Mouse (Mus musculus) midbrain, embryonic 14.5 days (tissue): ENCODE measurements around the gene Nup37. TPM values are rescaled to one million over a fixed set of nuclear protein-coding genes. Genes with fewer than 3 reads are reported as not detected.

Experiments
- ATAC-seq: fragments of 200-750 bp; cut with Nextera tagmentation; 2 replicates; pipeline ENCODE4 v1.8.0; 2017; ENCODE audit warnings: moderate number of reproducible peaks, moderate library complexity; ENCODE audit not compliant: low FRiP score, low TSS enrichment
- DNase-seq: peaks from one replicate; pipeline ENCODE4 v3.0.0-alpha.2; 2015
- H3K27ac ChIP-seq: fragments of 300-500 bp; sonication (generic); replicated peaks from 2 replicates; pipeline ENCODE4 v1.5.1; 2014; ENCODE audit warnings: mild to moderate bottlenecking, low read depth, low read length, moderate library complexity
- H3K27me3 ChIP-seq: fragments of 300-500 bp; sonication (generic); 2 replicates; pipeline ENCODE4 v1.6.1; 2014; ENCODE audit warnings: low read length, control low read depth, mixed read lengths; ENCODE audit not compliant: control insufficient read depth, insufficient read depth
- H3K36me3 ChIP-seq: fragments of 300-500 bp; sonication (generic); 2 replicates; pipeline ENCODE4 v1.6.1; 2014; ENCODE audit warnings: low read length, control low read depth; ENCODE audit not compliant: control insufficient read depth, insufficient read depth
- H3K4me1 ChIP-seq: fragments of 300-500 bp; sonication (generic); 2 replicates; pipeline ENCODE4 v1.6.1; 2014; ENCODE audit warnings: mild to moderate bottlenecking, antibody characterized with exemption, low read length, control low read depth; ENCODE audit not compliant: control insufficient read depth, insufficient read depth
- H3K4me2 ChIP-seq: fragments of 300-500 bp; sonication (generic); 2 replicates; pipeline ENCODE4 v1.6.1; 2014; ENCODE audit warnings: mild to moderate bottlenecking, low read length, moderate library complexity
- H3K4me3 ChIP-seq: fragments of 300-500 bp; sonication (generic); replicated peaks from 2 replicates; pipeline ENCODE4 v1.5.1; 2014; ENCODE audit warnings: low read depth, low read length
- H3K9ac ChIP-seq: fragments of 300-500 bp; sonication (generic); replicated peaks from 2 replicates; pipeline ENCODE4 v1.6.1; 2014; ENCODE audit warnings: mild to moderate bottlenecking, low read length, moderate library complexity
- H3K9me3 ChIP-seq: fragments of 300-500 bp; sonication (generic); 2 replicates; pipeline ENCODE4 v1.6.1; 2016; ENCODE audit warnings: low read length, control low read depth, mixed read lengths; ENCODE audit not compliant: control insufficient read depth
- WGBS: fragments of 180-500 bp; shearing (Covaris S2); extraction: QIAGEN DNeasy Blood & Tissue Kit; methylation state at CpG from one replicate; pipeline ENCODE4 v1.1.7; 2014; 5-methylcytosine and 5-hydroxymethylcytosine counted together
- polyA plus RNA-seq: library from polyadenylated mRNA; unstranded; fragments of >200 nt; fragmentation: Nextera tagmentation; extraction: Ambion mirVana; gene quantifications from 2 replicates; pipeline ENCODE4 v1.2.1, GENCODE M21; 2014

Nup37 gene
- 29.7 and 37.6 TPM in 2 replicates for polyA plus RNA-seq

DNA sequence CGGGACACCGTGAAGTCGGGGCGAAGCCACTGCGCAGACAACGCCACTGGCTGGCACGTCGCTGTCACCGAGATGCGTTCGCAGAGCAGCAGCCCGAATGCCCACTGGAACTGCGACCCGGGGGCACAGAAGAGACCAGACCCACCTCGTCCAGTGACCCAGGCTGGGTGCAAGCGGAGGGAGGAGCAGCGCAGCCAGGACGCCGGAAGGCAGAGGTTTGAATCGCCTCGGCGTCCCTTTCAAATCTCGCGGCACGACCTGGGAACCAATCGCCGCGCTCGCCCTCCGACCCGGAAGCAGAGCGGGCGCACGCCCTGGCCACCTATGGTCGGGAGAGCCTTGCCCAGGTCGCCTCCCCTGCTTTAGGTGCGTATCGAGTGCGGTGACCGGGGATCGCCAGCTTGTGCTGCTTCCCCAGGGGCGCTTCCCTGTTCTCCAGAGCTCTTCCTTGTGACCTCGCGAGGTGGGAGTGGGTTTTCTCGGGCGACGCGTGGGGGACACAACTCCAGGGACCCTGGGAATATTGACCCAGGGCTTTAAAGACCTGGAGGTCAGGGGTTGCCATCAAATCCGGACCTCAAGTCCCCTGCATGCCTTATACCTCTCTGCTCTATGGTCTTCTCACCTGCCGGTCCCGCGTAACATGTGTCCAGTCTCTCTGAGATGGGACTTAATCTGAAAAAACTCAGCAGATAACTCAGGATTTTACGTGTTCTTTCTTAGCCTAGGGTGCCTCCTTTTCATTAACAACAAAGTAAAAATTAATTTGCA lies at the start of gene Nup37, which contains the start of gene Parpbp:
Gene Nup37, plus strand, starts transcription at position 286 of the 771 bp plus-strand sequence.
Gene Parpbp, minus strand, starts transcription at position 235 of the 771 bp plus-strand sequence.
- H3K27ac ChIP-seq = no peak within 1 kb of the TSS
- H3K36me3 ChIP-seq = peaks cover 10% of the 10 kb centered on the region; the same call in 1 of the 2 replicates
- peaks cover 9% of the 10 kb centered on the region for H3K4me1 ChIP-seq
- H3K9me3 ChIP-seq = no peaks in the 10 kb centered on the region
- peak within 1 kb of the TSS; percentile 75 for H3K9ac ChIP-seq
- WGBS = under 1% methylated on average over 53 of the region's 53 CpGs
- DNase-seq (peak; percentile 93), ATAC-seq (peak; percentile 97)
- peak within 1 kb of the TSS; percentile 82 for H3K4me2 ChIP-seq
- H3K4me3 ChIP-seq = peak within 1 kb of the TSS; percentile 86
- no peaks in the 10 kb centered on the region for H3K27me3 ChIP-seq

DNA sequence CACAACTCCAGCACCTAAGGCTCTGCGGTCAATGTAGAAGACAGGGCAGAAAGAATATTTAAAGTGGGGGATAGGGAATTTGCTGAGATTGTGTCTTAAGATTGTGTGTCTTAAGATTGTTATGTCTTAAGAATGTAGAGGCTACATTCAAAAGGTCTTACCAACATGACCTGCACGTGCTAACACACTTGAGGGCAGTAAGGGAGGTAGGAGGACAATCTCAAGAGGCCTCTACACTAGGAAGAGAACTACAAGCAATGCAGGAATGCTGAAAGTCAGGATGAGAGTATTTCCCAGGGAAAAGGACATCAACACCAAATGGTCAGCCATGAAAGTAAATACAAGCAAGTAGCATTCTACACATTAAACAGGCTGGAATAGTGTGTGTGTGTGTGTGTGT lies 40.6 kb upstream of the Nup37 start:
- no peaks in the 10 kb centered on the region for H3K36me3 ChIP-seq
- ATAC-seq (no peak), DNase-seq (no peak)
- no peaks in the 10 kb centered on the region for H3K9me3 ChIP-seq
- no peaks in the 10 kb centered on the region for H3K4me1 ChIP-seq
- no peaks in the 10 kb centered on the region for H3K27me3 ChIP-seq
- H3K9ac ChIP-seq = no peak overlapping the region
- WGBS = 92% methylated on average over 2 of the region's 2 CpGs
- H3K4me3 ChIP-seq = no peak overlapping the region
- H3K27ac ChIP-seq = no peak overlapping the region
- H3K4me2 ChIP-seq = no peak overlapping the region

DNA sequence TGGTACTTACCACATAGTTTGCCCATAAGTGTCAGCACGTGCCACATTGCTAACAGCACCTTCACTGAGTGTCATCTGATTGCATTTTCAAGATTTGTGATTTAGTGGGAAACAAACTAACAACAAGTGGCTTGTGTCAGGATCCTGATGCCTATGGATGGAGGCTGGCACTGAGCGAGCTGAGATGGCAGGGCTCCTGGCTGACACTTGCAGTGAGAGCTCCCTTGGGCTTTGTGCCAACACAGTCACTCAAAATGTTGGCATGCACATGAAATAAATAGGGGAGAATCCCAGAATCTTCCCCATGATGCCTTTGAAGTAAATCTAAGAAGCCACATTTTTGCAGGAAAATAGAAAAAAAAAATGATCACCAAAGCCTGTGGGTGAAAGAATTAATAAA lies 33.5 kb upstream of the Nup37 start:
- no peak for ATAC-seq
- WGBS = 90% methylated on average over 2 of the region's 2 CpGs
- Histone ChIP-seq H3K4me1 (no peaks in the 10 kb centered on the region), H3K9me3 (no peaks in the 10 kb centered on the region), H3K9ac (no peak overlapping the region), H3K36me3 (no peaks in the 10 kb centered on the region), H3K4me2 (no peak overlapping the region), H3K27ac (no peak overlapping the region), H3K4me3 (no peak overlapping the region), H3K27me3 (no peaks in the 10 kb centered on the region)
- no peak for DNase-seq

DNA sequence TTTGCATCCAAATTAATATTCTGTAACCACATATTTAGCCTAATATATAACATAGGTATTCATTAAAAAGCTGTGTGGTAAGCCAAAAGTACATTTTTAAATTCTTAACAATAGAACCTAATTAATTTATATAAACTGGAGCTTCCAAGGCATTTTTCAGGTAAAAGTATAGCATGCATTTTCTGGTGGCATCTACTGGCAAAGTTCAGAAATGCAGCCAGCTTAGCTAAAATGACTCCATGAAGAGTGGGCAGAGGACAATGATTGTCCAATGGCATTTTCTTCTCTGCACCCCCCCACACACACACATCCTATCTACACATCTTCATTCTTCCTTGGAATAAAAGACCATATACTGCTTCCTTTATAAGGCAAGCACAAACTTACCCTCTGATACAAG lies 27.1 kb upstream of the Nup37 start:
- no peaks in the 10 kb centered on the region for H3K36me3 ChIP-seq
- DNase-seq (peak; percentile 63), ATAC-seq (no peak)
- H3K4me2 ChIP-seq = no peak overlapping the region
- no peak overlapping the region for H3K27ac ChIP-seq
- H3K4me3 ChIP-seq = no peak overlapping the region
- H3K4me1 ChIP-seq = no peaks in the 10 kb centered on the region
- H3K9ac ChIP-seq = no peak overlapping the region
- no peaks in the 10 kb centered on the region for H3K27me3 ChIP-seq
- no peaks in the 10 kb centered on the region for H3K9me3 ChIP-seq

DNA sequence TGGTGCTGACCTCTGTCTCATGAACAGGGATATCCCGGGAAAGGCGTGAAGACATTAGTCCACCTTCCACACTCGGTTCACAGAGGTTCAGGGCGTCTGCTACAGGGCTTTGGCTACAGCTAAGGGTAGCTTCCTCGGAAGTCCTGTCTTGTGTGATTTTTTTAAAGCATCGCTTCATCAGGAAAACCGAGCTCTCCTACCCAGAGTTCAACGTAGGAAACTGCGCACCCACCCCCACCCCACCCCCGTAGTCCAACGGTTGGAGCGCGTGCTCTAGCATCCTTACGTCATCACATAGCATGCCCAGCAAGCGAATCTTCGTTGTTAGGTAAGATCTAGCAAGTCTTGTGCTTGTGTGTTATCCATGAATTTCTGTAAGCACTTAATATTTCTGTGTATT lies 11.2 kb upstream of the Nup37 start:
- WGBS = 96% methylated on average over 16 of the region's 16 CpGs
- no peak for DNase-seq
- H3K9ac ChIP-seq = no peak overlapping the region

DNA sequence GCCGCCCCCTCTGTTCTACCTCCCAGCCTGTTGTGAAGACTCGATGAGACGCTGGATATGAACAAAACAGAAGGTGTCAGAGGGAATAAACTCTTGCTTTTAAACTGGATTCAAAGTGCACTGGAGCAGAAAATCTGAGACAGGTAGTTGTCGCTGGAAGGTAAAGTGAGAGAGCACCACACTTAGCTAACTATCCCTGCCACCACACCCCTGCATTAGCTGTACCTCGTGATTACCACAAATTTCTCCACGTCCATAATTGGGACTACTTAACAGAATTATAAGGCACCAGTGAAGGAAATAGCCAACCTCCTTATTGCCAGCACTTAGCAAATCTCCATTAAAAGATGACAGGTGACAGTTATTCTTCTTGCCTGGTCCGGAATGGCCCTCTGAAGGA lies 605 bp upstream of the Nup37 start:
- 23% methylated on average over 7 of the region's 7 CpGs for WGBS
- Histone ChIP-seq H3K36me3 (peaks cover 6% of the 10 kb centered on the region; the same call in 1 of the 2 replicates), H3K9ac (peak overlapping the region; percentile 75), H3K27me3 (no peaks in the 10 kb centered on the region), H3K4me3 (peak overlapping the region; percentile 86), H3K27ac (no peak overlapping the region), H3K4me2 (peak overlapping the region; percentile 82), H3K9me3 (no peaks in the 10 kb centered on the region), H3K4me1 (peaks cover 9% of the 10 kb centered on the region)
- DNase-seq (no peak), ATAC-seq (no peak)

More for the DNA sequence above, 11.2 kb upstream of the Nup37 start:
- Histone ChIP-seq H3K27me3 (no peaks in the 10 kb centered on the region), H3K4me3 (no peak overlapping the region), H3K9me3 (no peaks in the 10 kb centered on the region), H3K36me3 (no peaks in the 10 kb centered on the region), H3K4me1 (no peaks in the 10 kb centered on the region), H3K27ac (no peak overlapping the region), H3K4me2 (no peak overlapping the region)
- ATAC-seq = no peak

DNA sequence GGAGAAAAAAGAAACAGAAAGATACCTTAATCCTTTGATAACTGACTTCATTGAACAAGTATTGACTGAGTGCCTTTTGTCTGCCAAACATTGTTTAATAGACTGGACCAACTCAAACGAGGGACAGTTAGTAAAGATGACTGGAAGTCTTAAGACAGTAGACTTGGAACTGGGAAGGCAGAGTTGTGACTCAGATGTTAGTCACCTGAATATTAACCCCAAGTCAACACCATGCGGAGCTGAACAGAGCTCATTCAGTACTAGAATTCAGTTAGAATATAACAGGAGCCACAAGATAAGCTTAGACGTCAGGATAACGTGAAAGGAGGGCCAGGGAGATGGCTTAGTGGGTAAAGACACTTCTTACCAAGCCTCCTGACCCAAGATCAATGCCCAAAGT lies 3.6 kb downstream of the Nup37 start:
- WGBS = 89% methylated on average over 4 of the region's 4 CpGs
- no peak for ATAC-seq

DNA sequence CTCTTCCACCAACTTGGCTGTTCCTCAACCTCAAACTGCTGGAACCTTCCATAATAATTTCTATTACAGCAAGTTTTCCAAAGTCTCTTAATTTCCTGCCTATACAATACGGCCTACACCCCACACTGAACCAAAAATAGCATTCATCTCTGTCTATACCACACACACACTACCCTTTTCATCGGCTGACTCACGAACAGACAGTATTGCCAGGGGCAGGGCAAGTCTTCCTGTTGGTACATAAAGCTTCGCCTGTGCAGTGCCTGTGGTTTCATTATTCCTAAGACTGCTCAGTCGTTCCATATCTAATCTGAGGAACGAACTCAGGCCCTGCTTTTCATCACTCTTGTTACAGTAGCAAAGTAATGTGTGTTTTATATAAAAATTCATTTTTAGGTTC lies 4.9 kb downstream of the Nup37 start:
- Histone ChIP-seq H3K36me3 (peaks cover 34% of the 10 kb centered on the region), H3K9me3 (no peaks in the 10 kb centered on the region), H3K27ac (no peak overlapping the region), H3K4me1 (peaks cover 5% of the 10 kb centered on the region; the same call in 1 of the 2 replicates), H3K9ac (no peak overlapping the region), H3K4me2 (no peak overlapping the region), H3K27me3 (no peaks in the 10 kb centered on the region), H3K4me3 (no peak overlapping the region)
- 93% methylated on average over 6 of the region's 6 CpGs for WGBS
- ATAC-seq (no peak), DNase-seq (no peak)

More for the DNA sequence above, 3.6 kb downstream of the Nup37 start:
- H3K4me1 ChIP-seq = peaks cover 9% of the 10 kb centered on the region
- no peak overlapping the region for H3K4me2 ChIP-seq
- peaks cover 34% of the 10 kb centered on the region for H3K36me3 ChIP-seq
- no peak overlapping the region for H3K9ac ChIP-seq
- no peaks in the 10 kb centered on the region for H3K27me3 ChIP-seq
- DNase-seq = no peak
- no peak overlapping the region for H3K4me3 ChIP-seq
- no peak overlapping the region for H3K27ac ChIP-seq
- H3K9me3 ChIP-seq = no peaks in the 10 kb centered on the region

DNA sequence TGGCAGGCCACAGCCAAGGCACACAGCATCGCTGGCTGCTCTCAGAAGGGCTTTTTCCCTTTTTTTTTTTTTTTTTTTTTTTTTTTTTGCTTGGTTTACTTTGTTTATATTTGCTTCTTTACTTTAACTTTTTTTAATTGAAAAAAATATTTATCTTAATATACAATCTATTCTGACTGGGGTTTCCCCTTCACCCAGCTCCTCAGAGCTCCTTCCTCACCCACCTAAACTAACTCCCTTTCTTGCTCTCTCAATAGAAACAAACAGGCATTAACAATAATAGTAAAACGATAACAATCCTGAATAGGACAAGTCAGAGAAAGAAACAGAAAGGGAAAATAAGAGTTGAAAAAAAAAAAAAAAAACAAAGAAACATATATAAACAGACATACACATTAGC lies 15.3 kb downstream of the Nup37 start:
- Histone ChIP-seq H3K9me3 (no peaks in the 10 kb centered on the region), H3K27ac (no peak overlapping the region), H3K27me3 (no peaks in the 10 kb centered on the region), H3K9ac (no peak overlapping the region), H3K4me2 (no peak overlapping the region), H3K36me3 (peaks cover 23% of the 10 kb centered on the region; the same call in 1 of the 2 replicates), H3K4me3 (no peak overlapping the region), H3K4me1 (no peaks in the 10 kb centered on the region)
- DNase-seq (no peak), ATAC-seq (no peak)
- WGBS = 97% methylated on average over 2 of the region's 2 CpGs
